Mouse (Mus musculus): ENCODE measurements around the gene Ybx1. TPM values are rescaled to one million over a fixed set of nuclear protein-coding genes. Genes with fewer than 3 reads are reported as not detected.

The Ybx1 gene
- polyA plus RNA-seq, 1 experiment: 195 TPM

DNA sequence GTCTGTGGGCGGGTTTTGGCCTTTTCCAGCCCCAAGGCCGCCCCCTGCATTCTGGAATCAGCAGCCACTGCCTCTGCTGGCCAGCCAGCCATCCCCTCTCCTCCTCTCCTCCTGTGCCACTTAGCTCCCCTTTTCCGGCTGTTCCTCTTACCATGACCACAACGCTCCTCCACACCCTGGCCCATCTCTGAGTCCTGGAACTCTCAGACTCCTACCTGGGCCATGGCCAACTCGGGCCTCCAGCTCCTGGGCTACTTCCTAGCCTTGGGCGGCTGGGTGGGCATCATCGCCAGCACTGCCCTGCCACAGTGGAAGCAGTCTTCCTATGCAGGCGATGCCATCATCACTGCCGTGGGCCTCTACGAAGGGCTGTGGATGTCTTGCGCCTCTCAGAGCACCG lies 39.1 kb downstream of the Ybx1 start, which contains the start of gene Cldn19:
Cldn19 (plus strand) TSS at position 64 of the 400 bp plus-strand sequence.
- WGBS: 89% methylated on average over 12 of the region's 12 CpGs
- no peak for DNase-seq
- Histone ChIP-seq H3K4me1 (ENCODE audit: control insufficient read depth, insufficient read depth, low read length) (0 out of 2 replicates have a peak, but pooled peaks cover 2% of the 10 kb centered on the region), H3K4me3 (replicated peaks; ENCODE audit: extremely low read depth, low read depth, low read length) (no peak within 1 kb of the TSS)
- TF ChIP-seq CTCF (IDR thresholded peaks at IDR 0.05; ENCODE audit: insufficient read depth, low read length): no peak
- no peak for TF ChIP-seq POLR2A (IDR thresholded peaks at IDR 0.05; ENCODE audit: borderline replicate concordance, extremely low read depth, low read depth, low read length)

GRCm38 (mm10) chr4:119254012-119254618 lies 40.3 kb downstream of the Ybx1 start:
- Histone ChIP-seq H3K4me1 (ENCODE audit: control insufficient read depth, insufficient read depth, low read length) (0 out of 2 replicates have a peak, but pooled peaks cover 2% of the 10 kb centered on the region), H3K4me3 (replicated peaks; ENCODE audit: extremely low read depth, low read depth, low read length) (no peak overlapping the region)
- WGBS: 66% methylated on average over 9 of the region's 9 CpGs
- no peak for TF ChIP-seq CTCF (IDR thresholded peaks at IDR 0.05; ENCODE audit: insufficient read depth, low read length)
- no peak for TF ChIP-seq POLR2A (IDR thresholded peaks at IDR 0.05; ENCODE audit: borderline replicate concordance, extremely low read depth, low read depth, low read length)
- no peak for DNase-seq

- TF ChIP-seq POLR2A (IDR thresholded peaks at IDR 0.05; ENCODE audit: borderline replicate concordance, extremely low read depth, low read depth, low read length): no peak
- H3K4me1 ChIP-seq (ENCODE audit: control insufficient read depth, insufficient read depth, low read length): peaks cover 4% of the 10 kb centered on the region; the same call in 1 of the 2 replicates
- DNase-seq: no peak
- no peak overlapping the region for H3K4me3 ChIP-seq (replicated peaks; ENCODE audit: extremely low read depth, low read depth, low read length)
- WGBS: 47% methylated on average over 7 of the region's 7 CpGs
These were observed 42.2 kb downstream of the Ybx1 start for GRCm38 (mm10) chr4:119252025-119252808.

DNA sequence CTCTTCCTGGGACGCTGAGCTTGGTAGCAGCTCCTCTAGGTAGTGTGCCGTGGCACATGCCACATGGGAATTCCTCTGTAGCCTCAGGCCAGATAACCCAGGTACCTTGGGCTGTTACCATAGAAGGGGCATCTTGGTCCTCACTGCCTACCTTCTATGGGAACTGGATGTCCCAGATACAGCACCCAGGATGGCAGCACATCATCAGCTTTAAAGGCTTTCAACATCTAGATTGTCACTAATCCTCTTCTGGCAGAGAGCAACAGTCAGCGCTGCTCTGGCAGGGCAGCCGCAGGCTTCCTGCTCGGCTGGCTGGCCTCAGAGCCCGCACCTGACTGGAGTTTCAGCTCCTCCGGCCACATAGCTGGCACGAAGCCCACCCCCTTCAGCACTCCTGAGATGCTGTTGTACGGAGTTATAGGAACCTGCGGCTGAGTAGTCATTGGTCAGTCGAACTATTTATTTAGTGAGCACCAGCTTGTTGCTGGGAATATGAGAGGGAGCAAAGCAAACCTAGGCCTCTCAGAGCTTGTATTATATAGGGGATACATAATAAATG lies 45.9 kb downstream of the Ybx1 start:
- Histone ChIP-seq H3K4me1 (ENCODE audit: control insufficient read depth, insufficient read depth, low read length) (peaks cover 6% of the 10 kb centered on the region), H3K4me3 (replicated peaks; ENCODE audit: extremely low read depth, low read depth, low read length) (no peak overlapping the region)
- TF ChIP-seq CTCF (IDR thresholded peaks at IDR 0.05; ENCODE audit: insufficient read depth, low read length) (no peak), POLR2A (IDR thresholded peaks at IDR 0.05; ENCODE audit: borderline replicate concordance, extremely low read depth, low read depth, low read length) (no peak)
- peak; percentile 32 for DNase-seq
- WGBS: 67% methylated on average over 11 of the region's 11 CpGs

- H3K4me3 ChIP-seq (replicated peaks; ENCODE audit: extremely low read depth, low read depth, low read length): no peak overlapping the region
- 33% methylated on average over 13 of the region's 13 CpGs for WGBS
- TF ChIP-seq CTCF (IDR thresholded peaks at IDR 0.05; ENCODE audit: insufficient read depth, low read length): peak; percentile 90
- TF ChIP-seq POLR2A (IDR thresholded peaks at IDR 0.05; ENCODE audit: borderline replicate concordance, extremely low read depth, low read depth, low read length): peak; percentile 27; the same call in 1 of the 2 replicates
- peak; percentile 83 for DNase-seq
- H3K4me1 ChIP-seq (ENCODE audit: control insufficient read depth, insufficient read depth, low read length): peaks cover 6% of the 10 kb centered on the region
These were observed 46.8 kb downstream of the Ybx1 start for GRCm38 (mm10) chr4:119247462-119248235.

GRCm38 (mm10) chr4:119246688-119247225 lies 47.6 kb downstream of the Ybx1 start:
- WGBS: 62% methylated on average over 14 of the region's 14 CpGs

GRCm38 (mm10) chr4:119245961-119246360 lies 48.4 kb downstream of the Ybx1 start:
- 79% methylated on average over 9 of the region's 9 CpGs for WGBS
- no peak overlapping the region for H3K4me3 ChIP-seq (replicated peaks; ENCODE audit: extremely low read depth, low read depth, low read length)
- DNase-seq: no peak
- TF ChIP-seq POLR2A (IDR thresholded peaks at IDR 0.05; ENCODE audit: borderline replicate concordance, extremely low read depth, low read depth, low read length) (no peak), CTCF (IDR thresholded peaks at IDR 0.05; ENCODE audit: insufficient read depth, low read length) (no peak)
- H3K4me1 ChIP-seq (ENCODE audit: control insufficient read depth, insufficient read depth, low read length): peaks cover 4% of the 10 kb centered on the region

More at GRCm38 (mm10) chr4:119246688-119247225, 47.6 kb downstream of the Ybx1 start:
- no peak for DNase-seq
- no peak for TF ChIP-seq CTCF (IDR thresholded peaks at IDR 0.05; ENCODE audit: insufficient read depth, low read length)
- TF ChIP-seq POLR2A (IDR thresholded peaks at IDR 0.05; ENCODE audit: borderline replicate concordance, extremely low read depth, low read depth, low read length): no peak
- Histone ChIP-seq H3K4me1 (ENCODE audit: control insufficient read depth, insufficient read depth, low read length) (peaks cover 4% of the 10 kb centered on the region), H3K4me3 (replicated peaks; ENCODE audit: extremely low read depth, low read depth, low read length) (no peak overlapping the region)

DNA sequence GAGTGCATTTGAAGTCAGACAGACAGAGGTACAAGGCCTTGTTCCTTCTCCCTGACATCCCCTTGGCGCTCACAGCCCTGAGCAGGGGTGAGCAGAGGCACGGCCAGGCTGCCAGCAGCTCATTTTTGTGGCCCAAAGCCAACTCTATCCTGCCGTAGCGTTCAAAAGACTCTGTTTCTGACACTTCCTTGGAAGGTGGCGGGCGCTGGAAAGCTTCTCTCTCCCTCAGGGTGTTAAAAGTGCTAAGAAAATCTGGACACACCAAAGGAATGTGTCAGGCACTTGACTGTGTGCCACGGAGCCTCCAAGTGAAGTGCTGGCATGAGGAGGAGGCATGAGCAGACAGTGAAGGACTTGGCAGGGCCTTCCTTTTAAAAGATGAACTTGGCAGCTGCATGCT lies 48.8 kb downstream of the Ybx1 start:
- DNase-seq: peak; percentile 28
- Histone ChIP-seq H3K4me3 (replicated peaks; ENCODE audit: extremely low read depth, low read depth, low read length) (no peak overlapping the region), H3K4me1 (ENCODE audit: control insufficient read depth, insufficient read depth, low read length) (peaks cover 4% of the 10 kb centered on the region)
- TF ChIP-seq POLR2A (IDR thresholded peaks at IDR 0.05; ENCODE audit: borderline replicate concordance, extremely low read depth, low read depth, low read length) (no peak), CTCF (IDR thresholded peaks at IDR 0.05; ENCODE audit: insufficient read depth, low read length) (no peak)
- 49% methylated on average over 7 of the region's 7 CpGs for WGBS

All from lung, adult 2 months (tissue).